12 mouse cellular contexts compared by ENCODE assay signal in the genomic region with DNA sequence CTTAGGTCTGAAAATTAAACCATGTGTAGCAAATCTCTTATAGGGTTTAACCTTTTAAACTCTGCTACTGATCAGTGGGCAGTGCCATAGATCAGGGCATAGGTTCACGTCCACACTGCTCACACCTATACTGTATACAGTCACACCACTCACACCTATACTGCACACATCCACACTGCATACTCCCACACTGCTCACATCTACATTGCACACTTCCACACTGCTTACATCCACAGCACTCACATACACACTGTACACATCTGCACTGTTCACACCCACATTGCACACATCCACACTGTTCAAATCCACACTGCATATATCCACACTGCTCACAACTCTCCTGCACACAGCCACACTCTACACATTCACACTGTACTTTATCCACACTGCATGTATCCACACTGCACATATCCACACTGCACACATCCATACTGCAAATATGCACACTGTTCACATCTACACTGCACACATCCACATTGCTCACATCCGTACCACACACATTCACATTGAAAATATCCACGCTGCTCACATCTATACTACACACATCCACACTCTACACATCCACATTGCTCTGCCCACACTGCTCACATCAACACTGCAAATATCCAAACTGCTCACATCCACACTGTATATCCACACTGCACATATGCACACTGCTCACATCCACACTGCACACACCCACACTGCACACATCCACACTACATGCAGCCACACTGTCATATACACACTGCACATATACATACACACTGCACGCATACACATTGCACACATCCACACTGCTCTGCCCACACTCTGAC.
DNase-seq lines count a peak whose midpoint lies in the region; ATAC-seq and TF ChIP-seq lines count a peak whose summit lies in the region.
"Had no signal": no experiment of that assay in that cellular context is flagged by ENCODE, and none has a peak within 500 bp of the region (broad histone marks: within the 10 kb centered on the region; RNA-seq: fewer than 3 reads in every experiment).

No protein-coding gene starts in this region.

- H3K27ac ChIP-seq in forebrain, embryonic 12.5 days: no peak overlapping the region
- no peak overlapping the region for H3K27ac ChIP-seq in forebrain, embryonic 10.5 days
- no peak overlapping the region for H3K27ac ChIP-seq in lung, embryonic 15.5 days
- H3K27ac ChIP-seq in lung, postnatal 0 days (ENCODE audit: low read length): no peak overlapping the region
- H3K27ac ChIP-seq in forebrain, postnatal 0 days (ENCODE audit: low read depth, low read length): no peak overlapping the region
- H3K27ac ChIP-seq: liver, embryonic 14.5 days had no signal

- no peak overlapping the region for H3K4me3 ChIP-seq in forebrain, embryonic 12.5 days (replicated peaks)
- H3K4me3 ChIP-seq in forebrain, embryonic 10.5 days: no peak overlapping the region
- no peak overlapping the region for H3K4me3 ChIP-seq in lung, embryonic 15.5 days
- H3K4me3 ChIP-seq in lung, postnatal 0 days (ENCODE audit: low read depth, low read length): no peak overlapping the region
- no peak overlapping the region for H3K4me3 ChIP-seq in forebrain, postnatal 0 days (ENCODE audit: low read depth, low read length)

- H3K4me1 ChIP-seq in forebrain, embryonic 12.5 days: no peaks in the 10 kb centered on the region; the same call in 1 of the 2 replicates
- H3K4me1 ChIP-seq in forebrain, embryonic 10.5 days: peaks cover 9% of the 10 kb centered on the region; the same call in 1 of the 2 replicates
- no peaks in the 10 kb centered on the region for H3K4me1 ChIP-seq in lung, embryonic 15.5 days
- no peaks in the 10 kb centered on the region for H3K4me1 ChIP-seq in lung, postnatal 0 days (ENCODE audit: insufficient read depth, low read depth, low read length)
- no peaks in the 10 kb centered on the region for H3K4me1 ChIP-seq in forebrain, postnatal 0 days (ENCODE audit: insufficient read depth)

- no peaks in the 10 kb centered on the region for H3K9me3 ChIP-seq in forebrain, embryonic 12.5 days
- H3K9me3 ChIP-seq in forebrain, embryonic 10.5 days: no peaks in the 10 kb centered on the region
- H3K9me3 ChIP-seq in lung, embryonic 15.5 days: no peaks in the 10 kb centered on the region
- H3K9me3 ChIP-seq in lung, postnatal 0 days (ENCODE audit: low read length): no peaks in the 10 kb centered on the region
- no peaks in the 10 kb centered on the region for H3K9me3 ChIP-seq in forebrain, postnatal 0 days (ENCODE audit: low read length)

- H3K9ac ChIP-seq in forebrain, embryonic 12.5 days: no peak overlapping the region
- no peak overlapping the region for H3K9ac ChIP-seq in lung, embryonic 15.5 days
- no peak overlapping the region for H3K9ac ChIP-seq in lung, postnatal 0 days (replicated peaks; ENCODE audit: low read depth)
- no peak overlapping the region for H3K9ac ChIP-seq in forebrain, postnatal 0 days
- H3K9ac ChIP-seq: liver, embryonic 14.5 days had no signal

- TF ChIP-seq CTCF in lung, postnatal 0 days (IDR thresholded peaks at IDR 0.05): no peak
- TF ChIP-seq CTCF in forebrain, postnatal 0 days (IDR thresholded peaks at IDR 0.05; ENCODE audit: low read depth): no peak

- no peak for TF ChIP-seq EP300 in lung, postnatal 0 days (IDR thresholded peaks at IDR 0.05)

- H3K4me2 ChIP-seq in forebrain, embryonic 12.5 days: no peak overlapping the region
- H3K4me2 ChIP-seq in lung, embryonic 15.5 days: no peak overlapping the region
- H3K4me2 ChIP-seq in lung, postnatal 0 days (replicated peaks; ENCODE audit: low read depth, low read length): no peak overlapping the region
- H3K4me2 ChIP-seq in forebrain, postnatal 0 days (ENCODE audit: low read depth): no peak overlapping the region

- 94% methylated on average over 4 of the region's 4 CpGs for WGBS in forebrain, embryonic 12.5 days
- 94% methylated on average over 4 of the region's 4 CpGs for WGBS in forebrain, embryonic 10.5 days
- WGBS in lung, embryonic 15.5 days: 89% methylated on average over 4 of the region's 4 CpGs
- WGBS in lung, postnatal 0 days: 82% methylated on average over 4 of the region's 4 CpGs
- WGBS in forebrain, postnatal 0 days: 88% methylated on average over 4 of the region's 4 CpGs

- 0 out of 2 replicates have a peak, but pooled peaks cover 4% of the 10 kb centered on the region for H3K27me3 ChIP-seq in forebrain, embryonic 12.5 days
- no peaks in the 10 kb centered on the region for H3K27me3 ChIP-seq in forebrain, embryonic 10.5 days (ENCODE audit: poor library complexity, severe bottlenecking)
- no peaks in the 10 kb centered on the region for H3K27me3 ChIP-seq in lung, embryonic 15.5 days
- no peaks in the 10 kb centered on the region for H3K27me3 ChIP-seq in lung, postnatal 0 days (replicated peaks; ENCODE audit: insufficient read depth, low read length)
- H3K27me3 ChIP-seq in forebrain, postnatal 0 days (ENCODE audit: insufficient read depth, low read length): no peaks in the 10 kb centered on the region

- H3K36me3 ChIP-seq in forebrain, embryonic 12.5 days (replicated peaks): no peaks in the 10 kb centered on the region
- H3K36me3 ChIP-seq in forebrain, embryonic 10.5 days (replicated peaks): no peaks in the 10 kb centered on the region
- H3K36me3 ChIP-seq in lung, embryonic 15.5 days: no peaks in the 10 kb centered on the region
- no peaks in the 10 kb centered on the region for H3K36me3 ChIP-seq in lung, postnatal 0 days (ENCODE audit: insufficient read depth, low read length)
- H3K36me3 ChIP-seq in forebrain, postnatal 0 days (ENCODE audit: insufficient read depth): no peaks in the 10 kb centered on the region

- ATAC-seq in forebrain, embryonic 12.5 days (ENCODE audit: low FRiP score): peak; percentile 41
- ATAC-seq in lung, embryonic 15.5 days (ENCODE audit: borderline replicate concordance, extremely low read depth, low FRiP score, low TSS enrichment): peak; percentile 39
- no peak for ATAC-seq in lung, postnatal 0 days
- ATAC-seq in forebrain, postnatal 0 days: peak; percentile 32
- peak; percentile 18; the same call in 1 of the 2 replicates for ATAC-seq in megakaryocyte-erythroid progenitor cell, adult 5-6 weeks (replicated peaks; ENCODE audit: low FRiP score, low TSS enrichment, poor library complexity, severe bottlenecking)
- ATAC-seq: activated CD4-positive, CD25-positive, alpha-beta regulatory T cell, adult 4 months; intestine, postnatal 0 days had no signal

- DNase-seq in forebrain, embryonic 10.5 days (ENCODE audit: extremely low spot score, low spot score): no peak
- DNase-seq in lung, postnatal 0 days (ENCODE audit: low spot score): no peak
- no peak for DNase-seq in forebrain, postnatal 0 days
- no peak for DNase-seq in spleen, postnatal 4 days (ENCODE audit: low spot score in 2 of 2)
- DNase-seq in right cerebral cortex, adult 2 months (ENCODE audit: low spot score in 2 of 2): no peak
- DNase-seq: cerebellum, adult 9-10 months had no signal
